Mouse (Mus musculus) adrenal gland, postnatal 14 days (tissue): ENCODE data around the gene Hoxb2. TPM values are rescaled to one million over a fixed set of nuclear protein-coding genes. Genes with fewer than 3 reads are reported as not detected.

Source experiments
- DNase-seq: peaks from one replicate; pipeline ENCODE4 v3.0.0; 2021; ENCODE audit warnings: mixed read lengths
- total RNA-seq: library from RNA; stranded (reverse); gene quantifications from 2 replicates; pipeline ENCODE4 v1.2.3, GENCODE M21; 2021

Hoxb2 gene
- total RNA-seq, 1 experiment from 2014 or later = 18.0 TPM

DNA sequence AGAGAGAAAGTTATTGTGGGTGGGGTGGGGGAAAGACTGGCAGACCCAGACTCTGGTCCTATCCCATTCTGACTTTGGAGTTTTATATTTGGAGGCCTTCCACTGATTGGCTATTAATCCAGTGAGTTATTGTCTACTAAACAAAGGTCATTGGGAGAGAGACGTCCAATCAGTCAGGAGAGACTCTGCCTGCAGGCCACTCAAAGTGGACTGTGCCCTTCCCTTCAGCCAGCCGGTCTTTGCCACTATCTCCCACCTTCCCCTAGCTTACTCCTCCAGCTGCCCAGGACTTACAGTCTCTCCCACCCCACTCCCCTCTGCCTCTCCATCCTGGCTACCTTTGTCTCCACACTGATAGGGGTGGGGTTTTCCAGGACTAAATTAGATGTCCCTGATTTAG is 13.7 kb upstream of the Hoxb2 start:
- DNase-seq = peak; percentile 56

DNA sequence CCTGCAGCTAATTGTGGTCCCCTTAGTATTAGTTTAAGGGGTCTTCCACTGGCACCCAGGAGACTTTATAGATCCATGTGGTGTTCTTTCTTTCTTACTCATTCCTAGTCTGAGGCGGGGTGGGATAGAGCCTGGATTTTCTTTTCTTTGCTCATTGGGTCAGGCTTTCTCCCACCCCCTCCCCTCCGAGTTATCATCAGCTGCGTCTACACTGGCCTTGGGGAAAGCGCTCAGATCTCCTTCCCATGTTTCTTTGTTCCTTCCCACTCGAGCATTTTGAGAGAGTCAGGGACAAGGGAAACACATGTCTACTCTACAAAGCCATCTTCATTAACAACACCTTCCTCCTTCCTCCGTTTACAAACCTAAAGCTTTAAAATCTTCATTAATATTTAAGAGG is 13.3 kb upstream of the Hoxb2 start:
- DNase-seq = peak; percentile 36

DNA sequence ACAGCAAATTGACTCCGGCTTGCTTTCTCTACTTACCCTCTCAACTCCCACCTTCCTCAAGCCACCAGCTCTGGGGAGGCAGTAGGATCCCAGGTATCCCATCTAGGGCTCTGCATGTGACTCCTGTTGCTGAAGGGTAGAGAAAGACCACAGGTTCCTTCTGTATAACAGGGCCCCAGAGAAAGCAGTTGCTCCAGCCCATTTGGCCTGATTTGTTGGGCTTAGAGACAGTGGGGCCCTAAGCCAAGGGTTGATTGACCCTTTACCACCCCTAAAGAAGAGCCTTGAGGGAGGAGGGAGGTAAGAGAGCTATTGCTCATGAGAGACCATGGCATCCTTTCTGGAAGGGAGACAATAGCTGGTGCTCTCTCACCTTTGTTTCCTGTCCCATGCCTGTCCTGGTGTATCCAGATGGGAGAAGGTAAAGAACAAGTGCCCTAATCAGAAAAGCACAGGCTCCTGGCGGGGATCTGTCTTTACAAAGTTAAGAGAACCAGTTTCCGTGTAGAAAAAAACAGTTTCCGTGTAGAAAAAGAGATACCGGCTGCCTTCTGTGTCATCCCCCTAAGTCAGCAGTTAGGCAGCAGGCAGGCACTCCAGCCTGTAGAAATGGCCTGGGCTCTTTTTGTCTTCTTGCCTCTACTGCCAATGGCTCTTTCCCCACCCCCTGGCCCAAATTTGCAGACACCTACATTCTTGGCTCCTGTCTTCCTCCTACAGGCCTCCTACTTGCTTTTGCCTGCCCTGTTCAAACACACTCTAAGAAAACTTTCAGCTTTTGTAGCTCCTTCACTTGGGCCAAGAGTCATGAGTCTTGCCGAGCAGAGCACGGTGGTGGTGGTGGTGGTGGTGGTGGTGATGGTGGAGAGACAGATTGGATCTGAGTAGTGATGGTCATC is 11.1 kb upstream of the Hoxb2 start:
- peak; percentile 18 for DNase-seq

DNA sequence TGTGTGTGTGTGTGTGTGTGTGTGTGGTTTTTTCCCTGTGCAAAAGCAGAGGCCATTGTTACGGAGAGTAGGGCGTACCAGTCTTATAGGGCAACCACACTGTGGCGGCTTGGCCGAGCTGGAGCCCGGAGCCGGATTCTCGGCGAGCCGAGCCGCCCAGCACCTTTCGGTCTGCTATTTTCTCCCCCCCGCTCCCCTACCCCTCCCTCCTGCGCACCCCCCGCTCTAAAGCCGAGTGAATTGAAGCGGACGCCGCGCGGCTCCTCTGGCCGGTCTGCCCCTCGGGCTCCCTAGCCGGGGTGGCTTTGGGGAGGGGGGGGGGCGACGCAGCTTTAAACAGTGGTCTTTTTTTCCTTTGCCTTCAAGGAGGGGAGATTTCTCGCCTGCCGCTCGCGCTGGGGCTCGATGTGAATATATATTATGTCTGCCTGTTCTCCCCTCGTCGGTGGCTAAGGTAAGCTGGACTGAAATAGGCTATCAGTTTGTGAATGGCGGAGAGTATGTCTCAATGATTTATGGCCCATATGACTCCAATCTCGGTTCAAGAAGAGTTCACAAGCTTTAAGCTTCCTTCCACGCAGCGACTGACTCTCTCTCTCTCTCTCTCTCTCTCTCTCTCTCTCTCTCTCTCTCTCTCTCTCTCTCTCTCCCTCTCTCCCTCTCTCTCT is 9.5 kb upstream of the Hoxb2 start:
- peak; percentile 71 for DNase-seq

DNA sequence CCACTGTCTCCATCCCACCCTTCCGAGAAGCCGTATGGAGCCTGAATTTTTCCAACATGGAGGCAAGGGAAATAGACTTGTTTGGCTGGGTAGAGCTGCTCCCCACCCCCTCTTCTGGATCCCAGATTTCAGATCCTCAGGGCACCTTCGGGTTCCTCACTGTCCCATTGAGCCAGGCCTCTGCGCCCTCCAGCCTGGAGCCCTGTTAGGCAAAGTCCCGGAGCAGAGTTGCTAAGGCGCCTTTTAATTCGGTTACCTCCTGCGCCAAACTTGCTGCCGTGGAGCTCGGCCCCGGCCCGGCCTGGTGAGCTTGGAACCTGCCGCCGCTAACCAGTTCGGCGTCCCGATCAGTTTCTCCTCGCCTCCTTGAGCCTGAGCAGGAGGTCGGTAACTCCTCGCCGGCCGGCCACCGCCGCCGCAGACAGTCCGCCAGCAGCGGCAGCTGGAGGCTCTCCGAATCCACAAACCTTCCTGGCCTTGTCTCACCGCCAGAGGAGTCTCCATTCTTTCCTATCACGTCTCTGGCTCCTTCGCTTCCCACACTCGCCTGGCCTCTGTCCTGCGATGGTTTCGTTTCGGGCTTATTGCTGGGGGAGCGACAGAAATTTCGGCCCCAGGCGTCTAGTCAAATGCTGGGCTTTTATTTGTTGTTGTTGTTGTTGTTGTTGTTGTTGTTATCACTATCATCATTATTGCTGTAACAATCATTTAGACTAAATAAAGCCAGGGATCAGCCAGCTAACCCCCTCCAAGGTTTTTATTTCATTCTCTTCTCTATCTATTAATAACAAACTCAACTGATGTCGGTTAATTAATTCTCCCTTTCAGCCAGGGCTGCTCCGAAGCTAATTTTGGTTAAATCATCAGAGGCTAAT is 8.4 kb upstream of the Hoxb2 start:
- peak; percentile 69 for DNase-seq

DNA sequence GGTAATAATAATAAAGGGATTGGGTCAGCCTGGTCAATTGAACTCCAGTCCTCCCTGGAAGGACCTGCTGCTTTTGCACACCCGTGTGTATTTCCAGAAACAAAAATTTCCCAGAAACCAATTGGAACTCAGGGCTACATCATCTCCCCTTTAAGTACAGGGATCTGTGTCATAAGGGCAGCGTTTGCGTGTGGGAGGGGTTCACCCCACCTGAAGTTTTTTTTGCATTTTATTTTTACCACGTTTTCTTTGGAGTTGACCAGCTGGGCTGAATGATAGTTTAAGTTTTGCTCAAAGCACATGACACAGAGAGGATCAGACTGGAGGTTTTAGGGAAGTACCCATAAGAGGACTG is 7.8 kb upstream of the Hoxb2 start:
- DNase-seq = no peak

DNA sequence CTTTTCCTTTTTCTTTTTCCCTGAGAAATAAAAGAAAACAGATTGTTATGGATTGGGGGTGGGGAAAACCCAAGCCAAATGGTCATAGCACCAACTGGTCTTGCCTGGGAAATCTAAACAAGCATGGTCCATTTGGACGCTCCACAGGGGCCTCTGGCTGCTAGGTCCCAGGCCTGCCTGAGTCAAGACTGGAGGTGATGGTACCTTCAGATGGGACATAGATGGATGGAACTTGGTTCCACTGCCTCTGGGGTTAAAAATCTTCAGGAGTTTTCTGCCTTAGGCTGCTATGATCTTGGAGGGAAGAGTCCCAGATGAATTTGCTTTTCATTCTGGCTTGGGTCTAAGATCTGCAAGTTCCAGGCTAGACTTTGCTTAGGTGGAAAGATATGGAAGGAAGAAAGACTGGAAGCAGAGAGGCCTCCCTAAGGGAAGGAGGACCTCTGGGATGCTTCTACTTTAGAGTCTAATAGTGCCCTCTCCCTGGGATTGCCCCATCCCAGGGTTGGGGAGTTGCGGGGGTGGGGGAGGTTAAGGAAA is 7.0 kb upstream of the Hoxb2 start:
- peak; percentile 15 for DNase-seq

DNA sequence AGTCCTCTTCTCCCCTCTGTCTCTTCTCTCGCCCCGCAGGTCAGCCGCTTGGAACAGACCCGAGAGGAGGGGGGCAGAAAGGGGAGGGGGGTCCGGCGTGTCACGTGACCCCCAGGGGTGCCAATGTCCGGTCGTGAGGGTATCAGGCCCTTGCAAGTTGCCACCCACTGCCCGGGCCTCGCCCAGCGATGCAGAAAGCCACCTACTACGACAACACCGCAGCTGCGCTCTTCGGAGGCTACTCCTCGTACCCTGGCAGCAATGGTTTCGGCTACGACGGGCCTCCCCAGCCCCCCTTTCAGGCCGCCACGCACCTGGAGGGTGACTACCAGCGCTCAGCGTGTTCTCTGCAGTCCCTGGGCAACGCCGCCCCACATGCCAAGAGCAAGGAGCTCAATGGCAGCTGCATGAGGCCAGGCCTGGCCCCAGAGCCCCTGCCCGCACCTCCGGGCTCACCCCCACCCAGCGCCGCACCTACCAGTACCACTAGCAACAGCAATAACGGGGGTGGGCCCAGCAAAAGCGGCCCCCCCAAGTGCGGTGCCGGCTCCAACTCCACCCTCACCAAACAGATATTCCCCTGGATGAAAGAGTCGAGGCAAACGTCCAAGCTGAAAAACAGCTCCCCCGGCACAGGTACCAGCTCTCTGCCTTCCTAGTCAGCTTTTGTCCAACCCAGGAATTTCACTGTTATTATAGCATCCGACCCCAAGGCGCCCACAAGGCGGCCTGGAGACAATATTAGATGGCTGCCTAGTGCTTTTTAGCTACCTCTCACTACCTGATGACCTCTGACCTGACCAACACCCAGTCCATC is 6.1 kb upstream of the Hoxb2 start:
- DNase-seq = peak; percentile 43

DNA sequence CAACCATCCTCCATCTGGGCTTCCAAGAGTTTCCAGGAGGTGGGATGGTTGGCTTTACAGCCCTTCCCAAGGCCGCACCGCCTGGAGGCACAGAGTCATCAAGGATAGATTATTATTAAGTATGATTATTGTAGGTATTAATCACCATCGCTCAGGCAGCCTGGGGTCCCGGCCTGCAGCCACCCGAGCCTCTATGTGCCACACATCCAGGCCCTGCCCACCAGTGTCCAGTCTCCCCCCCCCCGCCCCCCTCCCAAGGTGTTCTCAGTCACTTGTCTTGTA is 5.5 kb upstream of the Hoxb2 start:
- peak; percentile 37 for DNase-seq

DNA sequence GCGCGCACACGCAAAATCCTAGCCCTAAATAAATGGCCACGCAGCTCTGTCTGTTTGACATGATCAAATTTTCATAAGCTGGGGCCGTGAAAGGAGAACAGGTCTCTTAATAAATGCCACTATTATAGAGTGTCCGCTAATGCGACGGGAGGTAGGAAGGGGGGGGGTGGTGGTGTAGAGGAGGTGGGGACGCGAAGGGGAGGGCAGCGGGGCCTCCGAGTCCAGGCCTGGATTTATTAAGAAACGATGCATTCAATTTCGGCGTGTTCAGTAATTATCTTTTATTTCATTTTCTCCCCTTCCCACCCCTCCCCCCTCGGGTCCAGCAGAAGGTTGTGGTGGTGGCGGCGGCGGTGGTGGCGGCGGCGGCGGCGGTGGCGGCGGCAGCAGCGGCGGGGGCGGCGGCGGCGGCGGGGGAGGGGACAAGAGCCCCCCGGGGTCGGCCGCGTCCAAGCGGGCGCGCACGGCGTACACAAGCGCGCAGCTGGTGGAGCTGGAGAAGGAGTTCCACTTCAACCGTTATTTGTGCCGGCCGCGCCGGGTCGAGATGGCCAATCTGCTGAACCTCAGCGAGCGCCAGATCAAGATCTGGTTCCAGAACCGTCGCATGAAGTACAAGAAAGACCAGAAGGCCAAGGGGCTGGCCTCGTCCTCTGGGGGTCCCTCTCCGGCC is 5.0 kb upstream of the Hoxb2 start:
- peak; percentile 61 for DNase-seq

DNA sequence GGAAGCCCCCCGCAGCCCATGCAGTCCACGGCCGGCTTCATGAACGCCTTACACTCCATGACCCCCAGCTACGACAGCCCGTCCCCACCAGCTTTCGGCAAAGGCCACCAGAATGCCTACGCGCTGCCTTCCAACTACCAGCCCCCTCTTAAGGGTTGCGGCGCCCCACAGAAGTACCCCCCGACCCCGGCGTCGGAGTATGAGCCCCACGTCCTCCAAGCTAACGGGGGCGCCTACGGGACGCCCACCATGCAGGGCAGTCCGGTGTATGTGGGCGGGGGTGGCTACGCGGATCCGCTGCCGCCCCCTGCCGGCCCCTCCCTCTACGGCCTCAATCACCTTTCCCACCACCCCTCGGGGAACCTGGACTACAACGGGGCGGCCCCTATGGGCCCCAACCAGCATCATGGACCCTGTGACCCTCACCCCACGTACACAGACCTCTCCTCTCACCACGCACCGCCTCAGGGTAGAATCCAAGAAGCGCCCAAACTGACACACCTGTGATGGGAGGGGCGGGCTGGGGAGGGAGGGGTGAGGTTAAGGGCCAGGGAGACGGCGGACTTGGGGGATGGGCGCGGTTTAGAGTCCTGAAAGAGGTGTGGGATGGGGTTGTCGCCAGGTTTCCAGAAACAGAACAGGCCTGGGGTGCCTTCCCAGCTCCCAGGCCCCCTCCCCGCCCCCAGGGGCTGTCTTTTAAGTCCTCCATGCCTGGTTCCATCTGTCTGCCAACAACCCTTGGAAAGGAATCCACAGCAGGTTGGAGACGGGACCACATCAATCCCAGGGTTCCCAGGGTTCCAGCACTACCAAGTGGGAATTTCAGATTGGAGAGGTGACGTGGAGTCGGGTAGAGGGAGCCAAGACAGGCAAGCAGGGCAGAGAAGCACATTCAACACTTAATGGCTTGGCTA is 4.2 kb upstream of the Hoxb2 start:
- DNase-seq = peak; percentile 48

DNA sequence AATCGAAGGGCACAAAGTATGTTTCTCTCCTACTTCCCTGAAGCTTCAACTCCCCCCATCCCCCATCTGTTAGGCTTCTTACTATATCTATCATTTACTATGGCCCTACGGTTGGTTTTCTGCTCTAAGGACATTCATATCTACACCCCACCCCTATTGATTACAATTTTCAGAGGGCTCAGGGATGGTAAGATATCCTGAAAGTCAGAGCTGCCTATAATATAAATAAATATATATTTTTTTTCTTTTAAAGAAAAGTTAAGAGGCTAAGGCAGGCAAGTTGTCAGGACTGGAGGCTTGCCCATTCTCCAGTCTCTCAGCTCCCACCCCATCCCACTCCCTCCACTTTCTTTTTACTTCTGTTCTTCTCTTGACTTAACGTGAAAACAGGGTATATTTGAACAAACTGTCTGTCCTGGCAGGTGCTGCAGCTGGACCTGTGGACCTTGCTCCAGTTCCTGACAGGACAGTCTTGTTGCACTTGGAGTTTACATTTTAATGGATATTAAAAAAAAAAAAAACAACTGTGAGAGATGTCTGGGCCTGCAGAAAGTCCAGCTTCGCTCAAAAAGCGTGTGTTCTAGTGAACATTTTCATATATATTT is 3.3 kb upstream of the Hoxb2 start:
- no peak for DNase-seq

DNA sequence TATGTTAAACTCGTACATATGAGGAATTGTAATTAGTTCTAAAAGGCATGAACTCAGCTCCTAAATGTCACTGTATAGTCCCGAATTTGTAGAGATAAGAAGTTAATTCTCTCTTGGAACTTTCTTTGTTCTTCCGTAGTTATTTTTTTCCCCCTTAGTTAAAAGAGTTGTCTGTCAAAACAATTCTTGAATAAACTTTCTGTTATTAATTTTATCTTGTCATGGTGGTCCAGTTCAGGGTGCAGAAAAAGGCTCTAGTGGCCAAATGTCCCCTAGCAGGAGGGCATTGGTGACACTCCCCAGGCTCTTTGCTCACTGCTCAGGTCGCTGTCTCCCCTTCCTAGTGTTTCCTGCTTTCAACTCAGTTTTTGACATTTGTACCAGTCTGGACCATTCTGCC is 2.6 kb upstream of the Hoxb2 start:
- DNase-seq = no peak

DNA sequence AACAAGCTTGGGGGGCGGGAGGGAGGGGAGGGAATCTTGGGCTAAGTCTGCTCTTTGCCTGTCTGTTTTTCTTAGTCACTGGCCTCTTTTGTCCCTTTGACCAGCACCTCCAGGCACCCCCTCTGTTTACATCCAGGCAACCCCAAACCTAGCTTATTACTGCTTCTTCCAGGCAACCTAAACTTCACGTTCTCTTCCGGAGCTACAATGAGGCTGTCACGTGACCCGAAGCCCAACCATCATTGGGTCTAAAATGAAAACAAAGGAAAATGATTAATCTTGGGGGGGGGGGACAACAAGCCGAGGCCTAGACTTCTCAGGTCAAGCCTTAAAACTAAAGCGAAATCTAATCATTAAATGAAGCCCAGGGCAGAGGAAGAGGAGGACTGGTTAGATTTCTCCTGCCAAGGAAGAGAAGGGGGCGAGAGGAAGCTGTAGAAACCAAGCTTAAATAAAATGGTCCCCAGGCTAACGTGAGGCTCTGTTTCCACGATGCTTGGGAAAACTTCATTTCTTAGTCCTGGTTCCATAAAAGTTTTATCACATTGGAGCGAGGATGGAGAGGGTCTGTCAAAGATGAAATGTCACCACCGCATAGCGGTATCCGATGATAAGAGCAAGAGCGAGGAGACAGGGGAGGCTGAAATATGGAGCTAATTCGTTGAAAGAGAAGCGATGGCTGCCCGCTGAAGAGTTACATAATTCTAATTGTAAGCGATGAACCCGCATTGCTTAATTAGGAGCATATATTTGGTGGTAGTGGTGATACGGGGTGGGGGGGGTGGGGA is 2.0 kb upstream of the Hoxb2 start:
- peak; percentile 77 for DNase-seq

DNA sequence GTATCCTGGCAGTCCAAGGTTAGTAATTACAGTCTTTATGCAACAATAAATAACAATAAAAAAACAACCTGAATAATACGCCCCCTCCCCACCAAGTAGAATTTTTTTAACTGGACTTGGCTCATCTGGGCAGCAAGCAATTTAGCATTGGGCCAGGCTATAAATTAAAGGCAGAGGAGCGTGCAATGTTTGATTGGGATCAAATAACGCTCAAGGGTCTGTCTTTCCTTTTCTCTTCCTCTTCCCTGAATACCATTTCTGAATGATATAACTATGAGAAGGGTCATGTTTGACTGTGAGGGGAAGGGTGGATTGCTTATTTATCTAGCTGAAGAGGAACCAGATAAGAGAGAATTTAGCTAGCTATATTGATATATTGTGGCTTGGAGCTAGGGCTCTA is 1.3 kb upstream of the Hoxb2 start:
- no peak for DNase-seq

DNA sequence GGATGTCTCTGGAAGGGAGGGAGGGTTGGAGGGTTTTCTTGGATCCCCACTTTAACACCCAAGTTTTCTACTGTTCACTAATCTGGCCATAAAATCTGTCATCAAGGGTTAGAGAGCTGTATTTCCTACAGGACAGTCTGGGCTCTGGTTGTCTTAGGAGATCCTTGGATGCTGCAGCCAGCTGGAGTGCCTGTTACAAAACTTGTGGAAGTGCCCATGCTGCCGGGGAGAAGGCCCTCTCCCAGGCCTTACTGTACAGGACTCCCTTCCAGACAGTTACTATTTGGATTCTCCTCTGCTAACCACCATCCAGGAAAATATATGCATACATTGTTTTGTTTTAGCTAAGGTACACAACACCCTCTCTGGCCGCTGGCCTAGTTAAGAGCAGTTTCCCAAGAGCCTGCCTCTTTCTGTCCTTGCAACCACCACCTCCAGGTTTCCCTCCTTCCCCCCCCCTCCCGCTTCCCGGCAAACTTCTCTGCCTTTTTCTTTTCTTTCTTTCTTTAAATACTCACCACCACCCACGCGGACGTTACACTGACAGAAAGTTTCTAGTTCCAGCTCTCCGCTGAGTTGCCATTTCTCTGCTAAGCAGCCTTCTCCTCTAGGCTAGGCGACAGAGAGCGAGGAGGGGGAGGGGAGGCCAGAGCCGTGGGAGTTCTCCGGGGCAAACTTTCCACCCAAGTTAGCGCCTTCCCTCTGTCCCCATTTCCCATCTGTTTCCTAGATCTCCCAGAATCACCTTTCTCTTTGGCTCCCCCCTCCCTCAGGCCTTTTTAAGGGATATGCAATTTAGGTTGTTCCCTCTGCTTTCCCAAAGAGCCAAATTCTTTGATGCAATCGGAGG is 609 bp upstream of the Hoxb2 start:
- DNase-seq = peak; percentile 73

DNA sequence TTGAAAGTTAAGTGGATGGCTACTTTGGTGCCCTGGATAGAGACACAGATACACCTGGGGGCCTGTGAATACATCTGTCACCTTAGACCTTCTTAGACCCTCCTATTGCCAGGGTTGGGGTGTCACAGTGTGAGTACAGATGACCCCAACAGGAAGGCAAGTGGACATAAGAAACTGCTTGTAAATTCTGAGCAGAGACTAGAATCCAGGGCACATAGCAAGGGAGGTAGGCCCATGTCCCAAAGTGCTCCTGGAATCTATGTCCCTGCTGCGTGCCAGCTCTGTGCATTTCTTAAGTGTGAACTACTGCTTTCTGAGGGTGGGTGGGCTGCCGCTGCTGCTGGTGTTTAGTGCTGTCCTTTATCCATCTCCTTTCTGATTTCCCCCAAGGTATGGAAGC is 466 bp downstream of the Hoxb2 start:
- no peak for DNase-seq

DNA sequence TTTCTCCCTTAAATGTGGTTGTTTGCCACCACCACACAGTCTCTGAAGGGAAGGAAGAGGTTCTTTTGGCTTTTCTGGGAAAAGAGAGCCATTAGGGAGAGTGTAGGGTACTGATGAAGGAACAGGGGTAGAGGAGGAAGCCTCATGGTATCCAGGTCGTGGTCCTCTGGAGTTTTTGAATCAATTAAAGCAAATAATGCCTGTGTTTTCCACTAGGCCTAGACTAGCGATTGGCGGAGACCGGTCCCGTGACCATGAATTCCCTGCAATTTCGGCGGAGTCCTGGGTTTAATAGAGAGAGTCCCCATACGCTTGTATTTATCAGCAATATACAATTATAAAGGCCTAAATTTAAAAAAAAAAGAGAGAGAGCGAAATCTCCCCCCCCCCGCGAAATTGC is 987 bp downstream of the Hoxb2 start:
- peak; percentile 76 for DNase-seq
